Mouse (Mus musculus): Measurements from ENCODE around the gene Fads3. TPM values are rescaled to one million over a fixed set of nuclear protein-coding genes. Genes with fewer than 3 reads are reported as not detected.

Fads3 gene
- polyA plus RNA-seq, 1 experiment from 2014 or later: 38.2 TPM

DNA sequence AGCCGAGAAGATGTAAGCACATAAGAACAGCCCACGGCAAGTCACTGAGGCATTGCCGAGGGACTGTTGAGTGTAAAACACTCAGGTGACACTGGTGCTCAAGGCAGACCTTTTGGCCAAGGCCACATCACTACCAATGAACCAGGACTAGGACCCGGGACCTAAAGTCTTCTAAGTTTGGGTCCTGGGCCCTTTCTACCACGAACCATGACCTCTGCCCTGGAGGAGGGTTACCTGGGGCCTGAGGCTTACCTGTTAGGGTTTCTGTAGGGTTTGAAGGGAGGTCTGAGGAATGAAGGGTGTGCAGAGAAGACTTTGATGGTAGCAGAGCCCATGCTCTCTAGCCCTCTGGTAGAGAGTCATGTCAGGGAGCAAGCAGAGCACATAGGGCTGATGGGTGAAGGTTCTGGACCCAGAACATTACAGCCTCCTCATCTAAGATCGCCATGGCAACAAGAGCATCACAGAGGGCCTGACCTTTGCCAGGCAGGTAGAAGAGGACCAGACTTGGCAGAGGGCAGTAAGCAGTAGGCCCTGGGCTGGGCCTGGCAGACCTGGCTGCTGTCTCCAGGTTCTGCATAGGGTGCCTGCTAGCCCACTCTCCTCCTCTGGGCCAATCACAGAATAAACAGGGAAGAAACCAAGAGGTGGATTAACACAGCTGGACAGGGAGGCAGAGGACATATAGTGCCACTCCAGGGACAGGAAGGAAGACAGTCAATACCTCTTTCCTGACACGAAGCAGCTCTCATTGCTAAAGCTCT lies 40.0 kb upstream of the Fads3 start, which contains the start of the genes Best1 and Rab3il1:
Best1 (minus strand) TSS at position 428 of the 764 bp plus-strand sequence.
Rab3il1 (plus strand) TSS at position 464 of the 764 bp plus-strand sequence.
- Histone ChIP-seq H3K9ac (ENCODE audit: low read depth, low read length) (no peak within 1 kb of the TSS), H3K4me1 (ENCODE audit: control insufficient read depth, insufficient read depth, low read length) (no peaks in the 10 kb centered on the region), H3K27ac (ENCODE audit: low read length) (no peak within 1 kb of the TSS), H3K9me3 (replicated peaks; ENCODE audit: control insufficient read depth, low read length, poor library complexity, severe bottlenecking) (no peaks in the 10 kb centered on the region), H3K4me2 (ENCODE audit: low read length) (no peak within 1 kb of the TSS), H3K4me3 (ENCODE audit: low read depth, low read length) (no peak within 1 kb of the TSS), H3K27me3 (ENCODE audit: control insufficient read depth, insufficient read depth, low read depth, low read length) (no peaks in the 10 kb centered on the region), H3K36me3 (ENCODE audit: control insufficient read depth, insufficient read depth, low read length) (no peaks in the 10 kb centered on the region)
- no peak for ATAC-seq
- WGBS: 78% methylated on average over 7 of the region's 7 CpGs

DNA sequence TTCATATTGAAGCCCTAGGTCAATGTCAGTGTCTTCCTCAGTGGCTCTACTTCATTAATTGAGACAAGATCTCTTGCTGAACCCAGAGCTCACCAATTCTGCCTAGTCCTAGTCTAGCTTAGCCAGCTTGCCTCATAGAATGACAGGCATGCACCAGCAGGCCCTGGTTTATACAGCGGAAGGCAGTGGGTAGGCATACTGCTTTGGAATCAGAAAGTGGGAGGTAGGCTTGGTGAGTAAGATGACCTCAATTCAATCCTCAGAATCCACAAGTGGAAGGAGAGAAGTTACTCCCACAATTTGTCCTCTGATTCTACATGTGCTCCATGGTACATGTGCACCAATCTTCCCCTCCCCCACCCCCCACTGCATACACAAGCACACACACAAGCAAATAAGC lies 37.7 kb upstream of the Fads3 start:
- 93% methylated on average over 1 of the region's 1 CpGs for WGBS
- Histone ChIP-seq H3K4me1 (ENCODE audit: control insufficient read depth, insufficient read depth, low read length) (no peaks in the 10 kb centered on the region), H3K4me2 (ENCODE audit: low read length) (no peak overlapping the region), H3K27me3 (ENCODE audit: control insufficient read depth, insufficient read depth, low read depth, low read length) (no peaks in the 10 kb centered on the region), H3K9ac (ENCODE audit: low read depth, low read length) (no peak overlapping the region), H3K27ac (ENCODE audit: low read length) (no peak overlapping the region), H3K9me3 (replicated peaks; ENCODE audit: control insufficient read depth, low read length, poor library complexity, severe bottlenecking) (no peaks in the 10 kb centered on the region), H3K4me3 (ENCODE audit: low read depth, low read length) (no peak overlapping the region), H3K36me3 (ENCODE audit: control insufficient read depth, insufficient read depth, low read length) (no peaks in the 10 kb centered on the region)
- no peak for ATAC-seq

DNA sequence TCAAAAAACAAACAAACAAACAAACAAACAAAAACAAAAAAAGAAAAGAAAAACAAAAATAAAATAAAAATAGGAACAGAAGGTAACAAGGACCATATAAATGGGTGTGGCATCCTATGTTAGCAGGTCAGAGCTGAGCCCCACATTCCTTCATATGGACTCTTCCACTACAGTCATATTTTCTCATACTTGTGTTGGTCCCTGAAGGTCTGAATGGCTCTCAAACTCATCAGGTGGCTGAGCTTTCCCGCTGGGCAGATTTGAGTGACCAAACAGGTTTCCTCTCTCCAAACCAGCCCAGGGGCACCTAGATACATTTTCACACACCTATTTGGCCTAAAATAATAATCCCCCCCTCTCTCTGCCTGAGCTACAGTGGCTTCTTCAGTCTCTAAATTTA lies 30.0 kb upstream of the Fads3 start:
- H3K27ac ChIP-seq (ENCODE audit: low read length): no peak overlapping the region
- H3K36me3 ChIP-seq (ENCODE audit: control insufficient read depth, insufficient read depth, low read length): no peaks in the 10 kb centered on the region
- no peaks in the 10 kb centered on the region for H3K9me3 ChIP-seq (replicated peaks; ENCODE audit: control insufficient read depth, low read length, poor library complexity, severe bottlenecking)
- 88% methylated on average over 1 of the region's 1 CpGs for WGBS
- no peak for ATAC-seq
- H3K9ac ChIP-seq (ENCODE audit: low read depth, low read length): no peak overlapping the region
- H3K4me1 ChIP-seq (ENCODE audit: control insufficient read depth, insufficient read depth, low read length): no peaks in the 10 kb centered on the region
- no peak overlapping the region for H3K4me3 ChIP-seq (ENCODE audit: low read depth, low read length)
- no peaks in the 10 kb centered on the region for H3K27me3 ChIP-seq (ENCODE audit: control insufficient read depth, insufficient read depth, low read depth, low read length)
- H3K4me2 ChIP-seq (ENCODE audit: low read length): no peak overlapping the region

DNA sequence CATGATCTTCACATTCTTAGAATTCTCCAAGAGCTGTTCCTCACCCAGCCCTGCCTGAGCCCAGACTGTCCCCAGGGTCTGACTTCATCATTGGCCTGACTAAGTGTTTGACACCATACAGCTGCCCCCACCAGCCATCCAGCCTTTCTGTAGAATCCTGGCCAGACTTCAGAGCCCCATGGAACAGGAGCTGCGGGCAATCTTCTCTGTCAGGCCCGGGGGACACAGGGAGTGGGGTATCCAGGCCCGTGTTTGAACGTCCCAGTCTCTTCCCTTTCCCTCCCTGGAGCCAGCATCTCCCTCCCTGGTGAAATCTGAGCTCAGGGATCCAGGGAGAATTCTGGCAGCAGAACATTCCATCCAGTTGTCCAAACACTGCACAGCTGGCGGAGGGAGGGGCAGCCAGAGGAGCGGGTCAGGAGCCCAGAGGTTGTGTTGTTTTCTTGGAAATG lies 28.5 kb upstream of the Fads3 start:
- H3K36me3 ChIP-seq (ENCODE audit: control insufficient read depth, insufficient read depth, low read length): no peaks in the 10 kb centered on the region
- no peak overlapping the region for H3K27ac ChIP-seq (ENCODE audit: low read length)
- H3K4me1 ChIP-seq (ENCODE audit: control insufficient read depth, insufficient read depth, low read length): no peaks in the 10 kb centered on the region
- no peak overlapping the region for H3K9ac ChIP-seq (ENCODE audit: low read depth, low read length)
- WGBS: 62% methylated on average over 6 of the region's 6 CpGs
- H3K9me3 ChIP-seq (replicated peaks; ENCODE audit: control insufficient read depth, low read length, poor library complexity, severe bottlenecking): no peaks in the 10 kb centered on the region
- no peak overlapping the region for H3K4me2 ChIP-seq (ENCODE audit: low read length)
- H3K4me3 ChIP-seq (ENCODE audit: low read depth, low read length): no peak overlapping the region
- no peak for ATAC-seq
- H3K27me3 ChIP-seq (ENCODE audit: control insufficient read depth, insufficient read depth, low read depth, low read length): no peaks in the 10 kb centered on the region

DNA sequence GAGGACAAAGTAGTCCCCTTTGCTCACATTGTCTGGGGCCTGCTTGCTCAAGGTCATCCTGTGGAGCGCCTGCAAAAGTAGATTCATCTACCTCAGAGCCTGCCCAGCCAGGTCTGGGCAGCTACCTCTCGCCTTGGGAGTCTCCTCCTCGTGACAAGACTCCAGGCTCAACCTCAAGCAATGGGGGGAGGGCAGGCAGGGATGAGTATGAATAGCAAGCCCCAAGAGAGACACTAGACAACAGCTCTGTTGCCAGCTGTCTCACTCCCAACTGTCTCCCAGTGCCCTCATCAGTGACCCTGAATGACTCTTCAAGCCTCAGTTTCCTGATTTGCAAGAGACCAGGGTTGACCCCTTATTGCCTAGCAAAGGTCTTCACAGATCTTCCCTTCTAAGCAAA lies 28.0 kb upstream of the Fads3 start:
- Histone ChIP-seq H3K9me3 (replicated peaks; ENCODE audit: control insufficient read depth, low read length, poor library complexity, severe bottlenecking) (no peaks in the 10 kb centered on the region), H3K4me2 (ENCODE audit: low read length) (no peak overlapping the region), H3K36me3 (ENCODE audit: control insufficient read depth, insufficient read depth, low read length) (no peaks in the 10 kb centered on the region), H3K9ac (ENCODE audit: low read depth, low read length) (no peak overlapping the region), H3K27me3 (ENCODE audit: control insufficient read depth, insufficient read depth, low read depth, low read length) (no peaks in the 10 kb centered on the region), H3K27ac (ENCODE audit: low read length) (no peak overlapping the region), H3K4me3 (ENCODE audit: low read depth, low read length) (no peak overlapping the region), H3K4me1 (ENCODE audit: control insufficient read depth, insufficient read depth, low read length) (peaks cover under 1% of the 10 kb centered on the region; the same call in 1 of the 2 replicates)
- WGBS: 64% methylated on average over 3 of the region's 3 CpGs
- no peak for ATAC-seq

DNA sequence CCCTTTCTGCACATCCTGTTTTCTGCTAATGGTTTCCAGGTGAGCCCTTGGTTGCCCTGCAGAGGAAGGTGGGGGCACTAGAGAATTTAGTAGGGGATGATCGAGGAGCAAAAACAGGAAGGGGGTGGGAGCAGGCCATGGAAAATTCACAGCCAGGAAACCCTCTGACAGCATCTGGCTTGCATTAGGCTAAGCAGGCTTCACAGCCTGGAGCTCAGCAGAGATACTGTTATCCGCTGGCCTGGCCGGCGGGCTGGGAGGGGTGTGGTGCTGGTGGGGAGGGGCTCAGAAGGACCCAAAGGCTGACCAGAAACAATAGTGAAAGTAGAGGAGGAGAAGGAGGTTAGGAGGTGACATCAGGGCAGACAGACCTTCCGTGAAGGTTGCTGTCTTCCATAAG lies 27.5 kb upstream of the Fads3 start:
- H3K4me2 ChIP-seq (ENCODE audit: low read length): no peak overlapping the region
- no peak overlapping the region for H3K4me3 ChIP-seq (ENCODE audit: low read depth, low read length)
- peaks cover 6% of the 10 kb centered on the region for H3K4me1 ChIP-seq (ENCODE audit: control insufficient read depth, insufficient read depth, low read length)
- H3K27me3 ChIP-seq (ENCODE audit: control insufficient read depth, insufficient read depth, low read depth, low read length): no peaks in the 10 kb centered on the region
- no peaks in the 10 kb centered on the region for H3K9me3 ChIP-seq (replicated peaks; ENCODE audit: control insufficient read depth, low read length, poor library complexity, severe bottlenecking)
- no peaks in the 10 kb centered on the region for H3K36me3 ChIP-seq (ENCODE audit: control insufficient read depth, insufficient read depth, low read length)
- WGBS: 70% methylated on average over 5 of the region's 5 CpGs
- no peak overlapping the region for H3K9ac ChIP-seq (ENCODE audit: low read depth, low read length)
- no peak for ATAC-seq
- H3K27ac ChIP-seq (ENCODE audit: low read length): no peak overlapping the region

DNA sequence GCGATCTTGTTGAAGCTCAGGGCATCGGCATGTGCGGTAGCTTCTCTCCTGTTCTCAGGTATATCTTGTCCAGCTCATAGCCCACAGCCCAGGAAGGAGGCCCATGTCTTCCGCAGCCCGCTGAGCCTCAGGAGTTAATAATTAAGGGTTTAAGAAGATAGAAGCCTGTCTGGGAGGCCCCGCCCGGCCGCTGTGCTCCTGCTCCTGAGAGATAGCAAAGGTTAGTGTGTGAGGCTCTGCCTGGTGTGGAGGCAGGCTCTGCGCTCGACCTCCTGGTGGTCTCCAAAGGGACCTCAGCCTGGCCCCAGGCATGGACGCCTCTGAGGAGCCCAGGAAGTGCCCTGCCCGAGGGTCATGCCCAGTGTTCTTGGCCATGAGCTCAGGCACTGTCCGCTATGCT lies 26.5 kb upstream of the Fads3 start:
- Histone ChIP-seq H3K27me3 (ENCODE audit: control insufficient read depth, insufficient read depth, low read depth, low read length) (no peaks in the 10 kb centered on the region), H3K27ac (ENCODE audit: low read length) (no peak overlapping the region), H3K36me3 (ENCODE audit: control insufficient read depth, insufficient read depth, low read length) (no peaks in the 10 kb centered on the region), H3K4me2 (ENCODE audit: low read length) (no peak overlapping the region), H3K4me3 (ENCODE audit: low read depth, low read length) (no peak overlapping the region), H3K4me1 (ENCODE audit: control insufficient read depth, insufficient read depth, low read length) (peaks cover 12% of the 10 kb centered on the region), H3K9me3 (replicated peaks; ENCODE audit: control insufficient read depth, low read length, poor library complexity, severe bottlenecking) (no peaks in the 10 kb centered on the region), H3K9ac (ENCODE audit: low read depth, low read length) (no peak overlapping the region)
- 82% methylated on average over 13 of the region's 13 CpGs for WGBS
- ATAC-seq: no peak

DNA sequence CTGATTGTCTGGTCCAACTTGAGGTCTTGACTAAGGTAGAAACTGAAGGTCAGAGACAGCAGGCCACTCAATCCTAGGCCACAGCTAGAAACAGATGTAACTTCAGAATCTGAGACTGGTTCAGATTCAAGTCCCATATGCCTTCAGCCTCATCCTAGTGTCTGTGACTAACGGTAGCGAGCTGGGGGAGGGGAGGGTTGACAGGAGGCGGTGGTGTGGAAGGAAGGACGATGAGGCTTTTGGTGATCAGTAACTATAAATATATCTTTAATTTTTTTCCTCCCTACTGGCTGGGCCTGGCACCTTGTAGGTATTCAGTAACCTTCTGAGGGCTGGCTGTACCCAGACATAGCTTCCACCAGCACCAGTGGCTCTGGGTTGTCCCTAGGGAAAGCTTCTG lies 25.9 kb upstream of the Fads3 start:
- Histone ChIP-seq H3K9ac (ENCODE audit: low read depth, low read length) (no peak overlapping the region), H3K4me1 (ENCODE audit: control insufficient read depth, insufficient read depth, low read length) (peaks cover 12% of the 10 kb centered on the region), H3K27me3 (ENCODE audit: control insufficient read depth, insufficient read depth, low read depth, low read length) (no peaks in the 10 kb centered on the region), H3K9me3 (replicated peaks; ENCODE audit: control insufficient read depth, low read length, poor library complexity, severe bottlenecking) (no peaks in the 10 kb centered on the region), H3K4me2 (ENCODE audit: low read length) (no peak overlapping the region), H3K4me3 (ENCODE audit: low read depth, low read length) (no peak overlapping the region), H3K27ac (ENCODE audit: low read length) (no peak overlapping the region), H3K36me3 (ENCODE audit: control insufficient read depth, insufficient read depth, low read length) (no peaks in the 10 kb centered on the region)
- ATAC-seq: no peak
- WGBS: 87% methylated on average over 4 of the region's 4 CpGs

DNA sequence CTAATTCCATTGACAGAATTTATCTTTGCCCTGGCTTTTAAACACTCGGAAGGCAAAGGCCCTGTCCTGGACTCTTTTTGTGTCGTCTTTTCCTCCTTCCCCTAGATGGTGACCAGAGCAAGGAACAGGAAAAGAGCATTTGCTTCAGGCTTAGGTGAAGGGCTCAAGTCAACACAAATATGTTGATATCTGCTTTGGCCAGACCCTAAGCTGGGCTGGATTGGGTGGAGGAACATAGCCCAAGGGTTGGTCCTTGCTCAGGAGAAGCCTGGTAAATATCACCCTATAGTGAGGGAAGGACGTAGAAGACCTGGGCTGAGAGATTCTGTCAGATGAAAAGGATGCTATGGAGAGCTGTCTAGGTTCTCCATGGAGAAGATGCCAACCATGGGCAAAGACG lies 25.2 kb upstream of the Fads3 start:
- Histone ChIP-seq H3K4me2 (ENCODE audit: low read length) (no peak overlapping the region), H3K4me3 (ENCODE audit: low read depth, low read length) (no peak overlapping the region), H3K4me1 (ENCODE audit: control insufficient read depth, insufficient read depth, low read length) (peaks cover 12% of the 10 kb centered on the region), H3K27me3 (ENCODE audit: control insufficient read depth, insufficient read depth, low read depth, low read length) (no peaks in the 10 kb centered on the region), H3K36me3 (ENCODE audit: control insufficient read depth, insufficient read depth, low read length) (no peaks in the 10 kb centered on the region), H3K9me3 (replicated peaks; ENCODE audit: control insufficient read depth, low read length, poor library complexity, severe bottlenecking) (no peaks in the 10 kb centered on the region), H3K9ac (ENCODE audit: low read depth, low read length) (no peak overlapping the region), H3K27ac (ENCODE audit: low read length) (no peak overlapping the region)
- 87% methylated on average over 4 of the region's 4 CpGs for WGBS
- no peak for ATAC-seq

All from midbrain, embryonic 16.5 days (tissue).